Mouse (Mus musculus) hindbrain, postnatal 0 days (tissue): ENCODE results near the gene Hoxd4. TPM values are rescaled to one million over a fixed set of nuclear protein-coding genes. Genes with fewer than 3 reads are reported as not detected.

ENCODE experiments used
- ATAC-seq: fragments of 200-750 bp; cut with Nextera tagmentation; 2 replicates; pipeline ENCODE4 v1.8.0; 2017; ENCODE audit warnings: mild to moderate bottlenecking, moderate TSS enrichment, moderate library complexity
- DNase-seq: peaks from one replicate; pipeline ENCODE4 v3.0.0-alpha.2; 2015; ENCODE audit warnings: low spot score
- H3K27ac ChIP-seq: fragments of 300-500 bp; sonication (generic); 2 replicates; pipeline ENCODE4 v1.5.1; 2014; ENCODE audit warnings: mild to moderate bottlenecking
- H3K27me3 ChIP-seq: fragments of 300-500 bp; sonication (generic); 2 replicates; pipeline ENCODE4 v1.6.1; 2014; ENCODE audit warnings: low read length, mixed read lengths; ENCODE audit not compliant: insufficient read depth
- H3K36me3 ChIP-seq: fragments of 300-500 bp; sonication (generic); 2 replicates; pipeline ENCODE4 v1.6.1; 2014; ENCODE audit warnings: low read length, mixed read lengths; ENCODE audit not compliant: insufficient read depth
- H3K4me1 ChIP-seq: fragments of 300-500 bp; sonication (generic); 2 replicates; pipeline ENCODE4 v1.6.1; 2014; ENCODE audit warnings: antibody characterized with exemption, low read length, mixed read lengths; ENCODE audit not compliant: insufficient read depth
- H3K4me2 ChIP-seq: fragments of 300-500 bp; sonication (generic); 2 replicates; pipeline ENCODE4 v1.6.1; 2014; ENCODE audit warnings: low read depth, mild to moderate bottlenecking, low read length, moderate library complexity, mixed read lengths
- H3K4me3 ChIP-seq: fragments of 300-500 bp; sonication (generic); 2 replicates; pipeline ENCODE4 v1.5.1; 2014; ENCODE audit warnings: low read length
- H3K9ac ChIP-seq: fragments of 300-500 bp; sonication (generic); replicated peaks from 2 replicates; pipeline ENCODE4 v1.6.1; 2014; ENCODE audit warnings: mild to moderate bottlenecking, low read length, moderate library complexity, mixed read lengths
- H3K9me3 ChIP-seq: fragments of 300-500 bp; sonication (generic); 2 replicates; pipeline ENCODE4 v1.6.1; 2016; ENCODE audit warnings: low read length, mixed read lengths
- CTCF ChIP-seq: IDR thresholded peaks from 2 replicates; pipeline ENCODE4 v1.5.1; 2016; ENCODE audit warnings: antibody characterized with exemption, control low read depth, low read depth
- WGBS: fragments of 180-500 bp; shearing (Covaris S2); extraction: QIAGEN DNeasy Blood & Tissue Kit; methylation state at CpG from one replicate; pipeline ENCODE4 v1.1.7; 2014; 5-methylcytosine and 5-hydroxymethylcytosine counted together
- polyA plus RNA-seq: library from polyadenylated mRNA; unstranded; fragments of >200 nt; fragmentation: Nextera tagmentation; extraction: Ambion mirVana; gene quantifications from 2 replicates; pipeline ENCODE4 v1.2.1, GENCODE M21; 2015
- total RNA-seq: library from RNA; depleted of rRNA; stranded (reverse); fragments of >200 nt; gene quantifications from 2 replicates; pipeline ENCODE4 v1.2.3, GENCODE M21; 2014

Gene Hoxd4
- total and polyA plus RNA-seq, 2 experiments from 2014 or later: 1.6 to 18.1 TPM

DNA sequence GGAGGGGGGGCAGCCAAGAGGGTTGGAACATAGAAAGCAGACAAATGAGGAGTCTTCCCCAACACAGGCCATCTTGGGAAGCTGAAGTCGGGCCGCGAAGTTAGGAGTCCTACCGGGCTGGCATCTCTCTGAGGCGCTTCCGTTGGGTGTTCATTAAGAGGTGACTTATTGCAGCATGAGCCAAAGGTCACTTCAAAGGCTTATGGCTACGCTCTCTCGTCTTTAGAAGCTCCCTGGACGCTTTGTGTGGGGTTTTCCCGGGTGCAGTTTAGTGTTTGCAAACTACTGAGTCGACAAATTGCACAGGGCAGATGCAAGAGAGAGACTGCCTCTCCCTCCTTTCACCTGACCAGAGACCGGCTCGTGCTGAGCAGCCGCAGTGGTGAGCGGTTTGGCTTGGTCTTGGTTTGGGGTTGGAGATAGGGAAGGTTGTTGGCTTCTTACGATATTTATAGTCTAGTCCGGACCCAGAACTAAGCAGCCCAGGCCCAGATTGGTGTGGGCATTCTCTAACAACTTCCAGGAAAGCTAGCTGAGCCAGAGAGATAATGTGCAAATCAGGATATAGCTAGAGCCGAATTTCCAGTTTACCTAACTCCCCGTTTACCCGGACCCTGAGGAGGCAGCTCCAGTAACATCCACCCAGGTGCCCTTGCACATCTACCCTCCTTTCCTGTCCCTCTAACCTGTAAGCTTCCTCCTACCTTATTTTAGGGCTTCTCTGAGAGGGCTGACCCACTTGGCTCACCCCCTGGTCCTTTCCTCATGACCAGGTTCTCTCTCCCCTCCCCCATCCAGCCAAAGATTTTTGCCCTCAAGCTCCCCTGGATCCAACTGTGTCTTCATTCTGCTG lies 27.1 kb downstream of the Hoxd4 start:
- Histone ChIP-seq H3K27ac (peak overlapping the region; percentile 84), H3K27me3 (peaks cover 66% of the 10 kb centered on the region), H3K4me2 (peak overlapping the region; percentile 49), H3K4me1 (no peaks in the 10 kb centered on the region), H3K4me3 (peak overlapping the region; percentile 33), H3K9me3 (no peaks in the 10 kb centered on the region), H3K9ac (peak overlapping the region; percentile 53), H3K36me3 (no peaks in the 10 kb centered on the region)
- no peak for TF ChIP-seq CTCF
- WGBS: 3% methylated on average over 20 of the region's 20 CpGs
- peak; percentile 39 for DNase-seq
- ATAC-seq: no peak

DNA sequence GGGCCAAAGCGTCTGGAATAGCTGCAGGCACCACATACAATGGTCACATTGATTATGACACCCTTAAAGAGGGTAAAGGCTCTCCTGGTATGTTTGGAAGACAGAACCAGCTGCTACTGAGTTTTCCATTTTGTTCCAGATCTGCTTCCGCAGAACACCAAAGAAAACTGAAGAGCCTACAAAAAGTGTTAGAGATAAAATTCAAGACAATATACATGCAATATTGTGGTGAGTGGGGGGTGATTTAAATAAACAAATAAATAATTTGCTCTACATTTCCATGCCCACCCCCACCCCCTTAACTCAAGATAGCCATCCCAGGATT lies 27.7 kb downstream of the Hoxd4 start:
- H3K4me3 ChIP-seq: peak overlapping the region; percentile 33

DNA sequence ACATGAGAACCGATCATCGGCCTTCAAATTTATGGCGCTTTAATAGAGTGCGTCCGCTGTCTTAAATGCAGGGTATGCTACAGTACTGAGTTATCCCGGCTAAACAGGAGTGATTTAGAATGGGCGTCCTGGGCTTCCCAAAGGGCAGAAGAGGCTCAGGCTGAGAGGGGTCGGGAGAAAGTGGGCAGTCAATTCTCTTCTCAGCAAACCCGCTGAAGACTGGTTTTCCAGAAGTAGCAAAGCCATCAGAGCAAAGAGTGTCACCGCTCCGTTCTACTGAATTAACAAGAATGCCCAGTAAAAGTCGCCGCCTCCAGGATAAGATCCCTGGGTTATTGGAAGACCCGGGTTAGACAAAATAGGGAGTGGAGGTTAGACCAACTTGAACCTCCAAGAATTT lies 28.1 kb downstream of the Hoxd4 start:
- H3K36me3 ChIP-seq: no peaks in the 10 kb centered on the region
- H3K9me3 ChIP-seq: no peaks in the 10 kb centered on the region
- no peaks in the 10 kb centered on the region for H3K4me1 ChIP-seq
- H3K4me2 ChIP-seq: peak overlapping the region; percentile 49
- no peak for TF ChIP-seq CTCF
- peak overlapping the region; percentile 33 for H3K4me3 ChIP-seq
- peak overlapping the region; percentile 49 for H3K9ac ChIP-seq
- 2% methylated on average over 14 of the region's 14 CpGs for WGBS
- H3K27ac ChIP-seq: peak overlapping the region; percentile 84
- DNase-seq (no peak), ATAC-seq (no peak)
- H3K27me3 ChIP-seq: peaks cover 68% of the 10 kb centered on the region

More for the DNA sequence above, 27.7 kb downstream of the Hoxd4 start:
- Histone ChIP-seq H3K4me1 (no peaks in the 10 kb centered on the region), H3K27me3 (peaks cover 67% of the 10 kb centered on the region), H3K9ac (peak overlapping the region; percentile 53; the same call in 1 of the 2 replicates), H3K27ac (peak overlapping the region; percentile 84), H3K36me3 (no peaks in the 10 kb centered on the region), H3K4me2 (peak overlapping the region; percentile 49), H3K9me3 (no peaks in the 10 kb centered on the region)
- 2% methylated on average over 2 of the region's 2 CpGs for WGBS
- ATAC-seq (no peak), DNase-seq (no peak)
- TF ChIP-seq CTCF: no peak

DNA sequence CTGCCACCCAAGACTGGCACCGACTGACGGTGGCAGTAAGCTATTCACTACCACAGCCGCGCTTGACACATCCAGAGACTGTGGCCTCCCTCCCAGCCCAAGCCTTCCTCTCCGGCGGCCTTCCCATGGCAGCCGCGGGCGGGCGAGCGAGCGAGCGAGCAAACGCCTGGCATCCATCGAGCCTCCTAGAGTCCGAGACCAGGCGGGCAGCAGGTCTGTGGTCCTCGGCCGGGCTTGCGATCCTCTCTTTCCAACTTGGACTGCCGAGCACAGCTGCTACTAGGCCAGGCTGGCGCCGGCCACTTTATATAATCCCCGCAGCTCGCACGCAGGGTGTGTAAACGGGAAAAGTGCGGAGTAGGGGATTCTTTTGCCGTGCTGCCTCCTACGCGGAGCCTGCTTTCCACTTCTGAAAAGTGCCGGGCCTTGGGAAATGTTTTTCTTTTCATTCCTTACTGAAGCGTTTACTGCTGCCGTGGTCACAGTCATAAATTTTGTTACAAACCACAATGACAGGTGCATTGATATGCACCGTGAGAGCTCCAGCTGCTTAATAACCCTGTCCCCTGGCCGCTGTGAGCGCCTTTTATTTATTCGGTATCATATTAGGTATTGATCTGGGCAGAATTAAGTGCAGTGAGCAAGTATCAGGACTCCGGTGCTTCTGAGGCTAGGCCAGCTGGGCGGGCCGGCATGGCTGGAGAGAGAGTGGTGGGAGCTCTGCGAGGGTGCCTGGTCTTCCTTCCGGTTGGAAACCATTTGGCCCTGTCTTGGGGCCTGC lies 28.8 kb downstream of the Hoxd4 start:
- DNase-seq: peak; percentile 40
- H3K4me3 ChIP-seq: peak overlapping the region; percentile 33
- H3K4me2 ChIP-seq: peak overlapping the region; percentile 49
- H3K27me3 ChIP-seq: peaks cover 74% of the 10 kb centered on the region
- H3K36me3 ChIP-seq: no peaks in the 10 kb centered on the region
- H3K9ac ChIP-seq: peak overlapping the region; percentile 49
- H3K9me3 ChIP-seq: no peaks in the 10 kb centered on the region
- no peak for TF ChIP-seq CTCF
- WGBS: 1% methylated on average over 43 of the region's 43 CpGs
- H3K4me1 ChIP-seq: no peaks in the 10 kb centered on the region
- 0 out of 2 replicates have a peak, but pooled peaks have one; percentile 39 for ATAC-seq
- peak overlapping the region; percentile 84 for H3K27ac ChIP-seq

DNA sequence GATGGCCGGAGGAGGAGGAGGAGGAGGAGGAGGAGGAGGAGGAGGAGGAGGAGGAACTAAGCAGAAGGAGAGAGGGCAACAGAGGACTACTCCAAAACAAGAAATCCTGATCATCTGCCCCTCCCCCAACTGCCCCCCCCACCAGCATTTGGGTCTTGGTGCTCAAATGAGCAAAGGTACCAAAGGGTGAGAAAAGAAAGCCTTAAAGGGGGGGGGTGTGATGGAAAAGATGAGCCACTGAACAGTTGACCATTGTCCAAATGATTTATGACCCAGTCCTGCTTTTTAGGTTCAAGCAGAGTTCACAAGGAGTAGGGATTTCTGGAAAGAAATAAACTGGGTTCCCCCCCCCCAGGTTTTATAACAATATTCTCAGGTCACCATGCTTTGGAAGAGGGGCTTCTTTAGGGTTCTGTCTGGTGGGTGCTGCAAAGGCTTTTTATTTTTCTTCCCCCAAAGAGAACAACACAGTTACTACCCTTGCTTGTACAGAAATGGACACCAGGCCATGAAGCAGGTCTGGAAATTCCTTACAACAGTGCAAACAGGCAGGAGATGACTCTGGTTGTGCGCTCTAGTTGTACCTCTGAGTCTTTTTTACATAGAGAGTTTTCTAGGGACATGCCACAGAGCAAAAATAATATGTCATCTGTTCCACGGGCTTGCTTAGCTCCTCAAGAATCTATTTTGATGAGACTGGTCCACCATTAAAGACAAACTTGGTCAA lies 29.7 kb downstream of the Hoxd4 start:
- H3K4me2 ChIP-seq: no peak overlapping the region
- DNase-seq (no peak), ATAC-seq (no peak)
- no peaks in the 10 kb centered on the region for H3K4me1 ChIP-seq
- H3K36me3 ChIP-seq: no peaks in the 10 kb centered on the region
- no peak overlapping the region for H3K4me3 ChIP-seq
- WGBS: 32% methylated on average over 2 of the region's 3 CpGs
- TF ChIP-seq CTCF: no peak
- H3K9me3 ChIP-seq: no peaks in the 10 kb centered on the region
- no peak overlapping the region for H3K27ac ChIP-seq
- H3K9ac ChIP-seq: no peak overlapping the region
- H3K27me3 ChIP-seq: peaks cover 79% of the 10 kb centered on the region

DNA sequence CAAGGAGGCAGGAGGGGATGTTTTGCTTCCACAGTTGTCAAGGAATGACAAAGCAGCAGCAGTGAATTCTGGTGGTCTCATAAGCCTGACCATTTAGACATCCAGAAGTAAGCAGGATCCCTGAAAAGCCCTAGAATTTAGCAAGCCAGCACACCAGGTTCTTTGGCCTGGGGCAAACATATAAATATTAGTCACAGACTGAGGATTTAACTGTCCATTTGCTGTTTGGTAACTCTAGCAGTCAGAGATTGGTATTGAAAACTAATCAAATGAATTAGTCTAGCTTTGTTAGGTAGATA lies 30.2 kb downstream of the Hoxd4 start:
- no peak overlapping the region for H3K4me2 ChIP-seq
- no peaks in the 10 kb centered on the region for H3K36me3 ChIP-seq
- H3K9me3 ChIP-seq: no peaks in the 10 kb centered on the region
- TF ChIP-seq CTCF: no peak
- no peak for ATAC-seq
- DNase-seq: no peak
- H3K4me1 ChIP-seq: no peaks in the 10 kb centered on the region
- no peak overlapping the region for H3K4me3 ChIP-seq
- peaks cover 81% of the 10 kb centered on the region for H3K27me3 ChIP-seq
- H3K27ac ChIP-seq: no peak overlapping the region
- no peak overlapping the region for H3K9ac ChIP-seq
